Mouse (Mus musculus): ENCODE data around the gene Ikzf2. TPM values are rescaled to one million over a fixed set of nuclear protein-coding genes. Genes with fewer than 3 reads are reported as not detected.

Gene Ikzf2
- total RNA-seq, 1 experiment from 2014 or later = 4.9 TPM

DNA sequence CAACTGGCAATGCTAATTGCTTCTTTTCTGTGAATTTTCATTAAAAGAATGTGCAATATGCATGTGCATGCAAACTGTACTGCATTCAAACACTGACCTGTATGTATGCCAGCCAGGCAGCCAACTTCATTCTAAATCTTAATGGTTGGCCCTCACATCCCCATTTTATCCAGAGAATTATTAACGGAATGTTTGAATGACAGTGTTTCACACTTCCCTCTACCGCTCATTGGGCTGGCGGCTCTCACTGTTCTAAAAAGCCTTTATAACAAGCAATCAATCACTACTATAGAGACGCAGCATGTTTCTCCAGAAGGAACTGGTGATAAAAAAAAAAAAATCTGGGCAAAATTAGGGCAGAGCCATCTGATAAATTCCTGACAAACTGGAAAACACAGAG is 151.5 kb downstream of the Ikzf2 start:
- no peak for ATAC-seq (ENCODE audit: extremely low read depth, insufficient number of reproducible peaks, low FRiP score, poor library complexity, severe bottlenecking)

DNA sequence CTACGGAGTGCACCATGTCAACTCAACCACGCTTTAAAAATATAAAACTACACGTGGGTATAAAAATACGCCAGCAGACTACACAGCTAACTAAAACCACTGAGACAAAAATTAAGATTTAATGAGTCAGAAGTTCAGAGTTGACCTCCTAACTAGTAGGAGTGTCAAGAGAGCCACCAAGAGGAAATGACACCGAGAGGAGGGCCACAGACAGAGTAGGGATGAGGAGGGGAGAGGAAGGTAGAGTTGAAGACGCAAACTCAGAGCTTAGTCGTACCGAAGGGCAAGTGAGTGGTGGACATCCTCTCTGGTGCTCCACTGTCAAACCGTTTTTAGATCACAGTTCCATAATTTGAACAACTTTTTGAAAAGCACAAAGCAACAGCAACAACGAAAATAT is 154.0 kb downstream of the Ikzf2 start:
- no peak for ATAC-seq (ENCODE audit: extremely low read depth, insufficient number of reproducible peaks, low FRiP score, poor library complexity, severe bottlenecking)

DNA sequence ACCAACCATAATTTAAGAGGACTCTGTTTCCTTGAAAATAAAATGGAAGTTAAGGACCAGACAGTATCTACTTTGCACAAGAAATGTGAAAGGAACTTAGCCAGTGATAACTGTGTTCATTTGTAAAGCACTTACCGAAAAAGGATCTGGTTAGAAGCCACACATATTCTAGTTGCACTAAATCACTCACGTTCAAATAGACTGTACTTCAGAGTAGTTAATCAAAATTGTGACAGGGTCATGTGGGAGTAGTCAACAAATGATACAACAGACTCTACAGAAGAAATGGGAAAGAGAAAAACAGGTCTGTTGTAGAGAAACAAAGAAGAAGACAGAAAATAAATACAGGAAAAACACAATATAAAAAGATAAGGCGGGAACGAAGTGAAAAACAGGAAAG is 158.3 kb downstream of the Ikzf2 start:
- no peak for ATAC-seq (ENCODE audit: extremely low read depth, insufficient number of reproducible peaks, low FRiP score, poor library complexity, severe bottlenecking)

DNA sequence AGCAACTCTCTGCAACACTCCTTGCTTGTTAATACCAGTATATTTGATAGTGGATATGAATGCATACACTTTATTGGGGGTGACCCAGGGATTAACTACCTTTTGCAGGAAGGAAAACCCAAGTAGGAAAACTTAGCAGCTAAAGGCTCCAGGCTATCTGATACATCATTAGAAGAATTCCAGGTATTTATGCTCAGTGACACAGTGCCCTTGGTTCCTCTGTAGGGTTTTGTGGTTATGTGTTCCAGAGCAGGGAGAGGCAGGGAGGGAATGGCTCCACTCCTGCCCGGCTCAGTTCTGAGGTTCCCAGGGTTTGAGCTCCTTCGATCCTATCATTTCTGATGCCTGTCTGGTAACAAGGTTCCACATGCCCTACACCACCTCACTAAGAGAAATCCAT is 165.4 kb downstream of the Ikzf2 start:
- ATAC-seq (ENCODE audit: extremely low read depth, insufficient number of reproducible peaks, low FRiP score, poor library complexity, severe bottlenecking) = no peak

DNA sequence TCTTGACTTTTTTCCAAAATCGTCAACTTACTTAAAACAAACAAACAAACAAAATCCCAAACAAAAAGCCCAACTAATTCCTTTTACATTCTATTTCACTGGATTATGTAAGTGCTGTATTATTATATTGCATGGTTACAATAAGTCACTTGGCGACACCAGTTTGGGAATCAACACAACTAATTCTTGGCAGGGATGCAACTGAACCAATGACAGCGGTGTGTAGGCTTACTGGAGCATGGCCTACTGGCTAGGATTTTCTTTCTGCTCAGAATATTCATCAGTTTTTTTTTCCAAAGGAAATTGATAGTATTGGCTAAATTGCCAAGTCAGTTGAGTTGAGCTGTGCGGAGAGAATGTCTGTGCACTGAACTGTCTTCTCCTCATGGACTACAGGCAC is 167.7 kb downstream of the Ikzf2 start:
- ATAC-seq (ENCODE audit: extremely low read depth, insufficient number of reproducible peaks, low FRiP score, poor library complexity, severe bottlenecking) = no peak

DNA sequence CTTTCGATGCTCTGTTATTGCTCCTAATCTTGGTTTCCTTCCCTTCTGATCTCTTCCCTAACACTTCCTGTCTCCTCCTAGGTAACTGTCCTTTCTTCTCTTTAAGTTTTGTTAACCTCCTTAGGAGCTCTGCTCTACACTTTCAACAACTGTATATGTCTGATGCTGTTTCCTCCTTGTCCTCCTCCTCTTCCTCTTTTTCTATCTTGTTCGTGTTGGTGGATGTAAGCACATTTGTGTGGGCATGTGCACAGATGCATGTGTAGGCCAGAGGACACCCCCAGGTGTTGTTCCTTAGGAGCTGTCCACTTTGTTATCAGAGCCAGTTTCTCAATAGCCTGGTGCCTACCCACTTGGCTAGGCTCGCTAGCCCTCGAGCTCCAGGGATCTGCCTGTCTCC is 169.0 kb downstream of the Ikzf2 start:
- ATAC-seq (ENCODE audit: extremely low read depth, insufficient number of reproducible peaks, low FRiP score, poor library complexity, severe bottlenecking) = no peak

DNA sequence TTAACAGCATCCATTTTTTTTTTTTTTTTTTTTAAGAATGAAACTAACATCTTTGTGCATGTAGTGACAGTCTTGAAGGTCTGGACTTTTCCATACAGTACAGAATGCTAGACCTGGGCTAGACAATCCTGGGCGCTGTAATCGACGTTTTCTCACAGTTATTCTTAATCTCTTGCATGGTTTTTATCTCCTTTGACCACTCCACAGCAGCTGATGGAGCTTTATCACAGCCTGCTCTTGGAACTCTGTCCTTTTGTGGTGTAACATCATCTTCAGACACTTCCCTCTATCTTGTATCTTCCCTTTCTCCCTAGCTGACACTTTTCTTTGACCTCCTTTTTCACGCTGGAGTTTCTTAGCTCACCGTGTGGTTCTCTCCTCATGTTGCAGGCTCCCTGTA is 170.9 kb downstream of the Ikzf2 start:
- no peak for ATAC-seq (ENCODE audit: extremely low read depth, insufficient number of reproducible peaks, low FRiP score, poor library complexity, severe bottlenecking)

DNA sequence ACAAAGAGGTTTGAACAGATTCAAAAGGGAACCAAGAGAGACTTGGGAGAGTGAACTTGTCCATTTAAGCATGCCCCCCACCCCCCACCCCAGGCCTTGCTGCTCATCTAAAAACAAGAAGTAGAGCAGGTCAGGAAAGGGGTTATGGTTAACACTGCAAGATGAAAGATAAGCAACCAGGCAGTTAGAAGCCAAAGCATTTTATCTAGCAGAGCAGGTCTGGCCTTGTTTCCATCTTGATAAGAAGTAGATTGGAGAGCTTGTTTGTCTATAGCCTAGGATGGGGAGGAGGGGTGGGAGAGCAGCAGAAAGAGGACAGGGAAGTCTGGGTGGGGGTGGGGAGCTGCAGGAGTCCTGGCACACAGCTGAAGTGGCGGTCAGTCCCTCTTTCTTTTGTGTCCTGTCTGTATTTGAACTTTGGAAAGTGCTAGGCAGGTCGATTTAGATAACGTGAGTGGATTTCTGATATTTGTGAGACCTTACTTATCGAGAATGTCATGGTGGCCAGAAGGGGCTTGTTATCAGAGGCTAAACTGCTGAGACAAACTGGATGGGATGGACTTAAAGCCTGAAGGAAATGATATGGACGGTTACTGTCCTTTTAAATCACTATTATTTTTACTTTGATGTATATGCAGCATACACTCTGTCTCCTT is 173.3 kb downstream of the Ikzf2 start:
- no peak for ATAC-seq (ENCODE audit: extremely low read depth, insufficient number of reproducible peaks, low FRiP score, poor library complexity, severe bottlenecking)

DNA sequence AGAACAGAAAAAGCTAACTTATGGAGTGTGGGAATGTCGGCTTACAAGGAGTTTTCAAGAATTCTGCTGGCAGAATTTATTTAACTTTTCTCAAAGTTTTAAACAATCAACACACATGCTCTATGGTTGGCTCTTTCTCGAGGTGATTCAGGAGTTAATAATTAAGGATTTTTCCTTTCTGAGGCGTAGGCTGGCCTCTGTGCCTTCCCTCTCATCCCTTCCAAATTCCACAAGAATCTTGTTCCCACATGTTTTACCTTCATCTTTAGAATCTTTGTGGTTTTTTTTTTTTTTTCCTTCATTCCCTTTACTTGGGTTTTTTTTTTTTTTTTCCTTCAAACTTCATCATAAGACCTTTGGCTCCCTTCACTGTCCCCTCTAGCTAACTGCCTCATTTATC is 178.8 kb downstream of the Ikzf2 start:
- ATAC-seq (ENCODE audit: extremely low read depth, insufficient number of reproducible peaks, low FRiP score, poor library complexity, severe bottlenecking) = no peak

DNA sequence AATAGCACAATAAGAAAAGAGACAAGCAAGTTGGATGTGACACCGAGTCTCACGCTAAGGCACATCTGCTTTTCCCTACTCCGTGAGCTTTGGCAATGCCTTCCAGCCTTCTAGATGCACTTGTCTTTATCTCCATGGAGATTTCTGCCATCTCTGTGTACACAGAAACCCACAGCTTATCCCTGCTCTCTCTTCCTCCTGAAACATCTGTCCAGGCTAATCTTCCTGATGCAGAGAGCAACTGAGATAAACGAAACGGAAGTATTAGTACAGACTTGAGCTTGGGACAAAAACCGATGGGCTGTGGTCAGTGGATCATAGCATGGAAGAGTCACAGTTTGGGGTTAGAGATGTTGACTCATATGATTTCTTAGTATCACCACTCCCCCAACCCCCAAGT is 179.5 kb downstream of the Ikzf2 start:
- ATAC-seq (ENCODE audit: extremely low read depth, insufficient number of reproducible peaks, low FRiP score, poor library complexity, severe bottlenecking) = no peak

DNA sequence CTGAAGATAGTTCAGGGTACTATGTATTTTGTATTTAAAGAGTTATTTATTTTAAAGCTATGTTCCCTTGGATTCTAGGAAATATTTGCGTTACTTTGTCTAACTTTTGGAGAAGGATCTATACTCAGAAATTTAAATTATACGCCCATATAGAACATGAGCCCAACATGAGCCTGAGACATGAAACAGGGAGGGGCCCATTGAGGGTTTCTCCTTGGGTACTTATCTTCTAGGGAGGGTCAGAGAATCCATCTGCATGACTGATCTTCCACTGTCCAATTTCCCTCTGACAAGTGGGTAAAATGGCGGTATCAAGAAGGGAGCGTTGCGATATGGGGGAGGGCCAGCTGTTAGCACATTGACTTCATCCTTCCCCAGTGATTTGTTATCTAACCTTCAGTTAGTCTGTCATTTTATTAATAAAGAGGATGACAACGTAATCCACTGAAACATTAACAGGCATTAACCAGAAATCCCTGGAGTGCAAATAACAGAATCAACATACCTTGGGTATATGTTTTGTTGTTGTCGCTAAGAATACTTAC is 180.4 kb downstream of the Ikzf2 start:
- ATAC-seq (ENCODE audit: extremely low read depth, insufficient number of reproducible peaks, low FRiP score, poor library complexity, severe bottlenecking) = no peak

DNA sequence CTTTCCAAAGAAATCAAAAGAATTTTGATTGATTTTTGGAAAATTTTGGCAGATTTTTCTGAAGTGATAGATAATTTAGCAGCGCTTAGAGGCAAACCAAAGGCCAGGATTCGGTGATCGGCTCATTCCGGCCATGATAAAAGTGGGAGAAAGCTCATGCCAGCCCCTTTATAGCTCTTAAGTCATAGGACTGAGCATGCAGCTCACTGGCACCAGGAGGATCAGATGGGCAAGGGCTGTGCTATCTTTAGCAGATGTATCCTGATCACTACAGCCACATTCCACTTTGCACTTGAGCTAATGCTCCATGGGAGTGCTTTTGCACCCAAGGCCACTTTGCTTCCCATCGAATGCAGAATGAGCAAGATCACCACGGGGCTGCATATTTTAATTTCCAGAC is 181.0 kb downstream of the Ikzf2 start:
- no peak for ATAC-seq (ENCODE audit: extremely low read depth, insufficient number of reproducible peaks, low FRiP score, poor library complexity, severe bottlenecking)

DNA sequence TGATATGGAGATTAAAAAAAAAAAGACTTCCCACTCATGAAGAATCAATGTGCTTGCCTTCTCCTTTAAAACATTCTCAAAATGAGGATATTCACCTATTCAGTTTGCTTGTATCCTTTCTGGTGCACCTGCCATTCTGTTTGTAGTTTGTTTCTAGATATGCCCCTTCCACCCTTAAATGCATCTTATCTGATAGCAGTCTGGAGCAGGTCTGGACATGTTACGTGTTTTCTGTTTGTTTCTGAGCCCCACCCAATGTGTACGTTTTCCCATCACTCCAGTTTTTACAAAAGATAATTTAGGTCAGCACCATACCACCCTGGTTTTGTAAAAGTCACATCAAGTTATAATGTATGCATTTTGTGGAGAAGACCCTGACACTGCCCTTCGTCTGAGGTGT is 186.7 kb downstream of the Ikzf2 start:
- no peak for ATAC-seq (ENCODE audit: extremely low read depth, insufficient number of reproducible peaks, low FRiP score, poor library complexity, severe bottlenecking)

DNA sequence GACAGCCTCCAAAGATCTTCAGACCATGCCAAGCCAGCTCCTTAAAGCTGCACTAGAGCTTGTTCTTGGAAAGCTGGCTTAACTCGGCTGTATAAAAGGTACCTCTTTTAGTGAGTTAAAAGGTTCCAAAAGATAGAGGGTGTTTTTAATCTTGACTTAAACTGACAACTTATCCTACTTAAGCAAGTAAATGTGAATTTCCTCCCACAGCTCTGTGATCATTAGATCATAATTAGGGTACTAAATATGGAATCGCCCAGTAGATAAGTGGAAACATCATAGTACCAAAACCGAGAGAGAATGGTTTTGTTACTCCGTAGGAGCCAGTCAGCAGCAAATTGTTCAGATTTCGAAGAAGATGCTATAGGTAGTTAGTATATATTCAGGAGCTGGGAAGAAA is 187.4 kb downstream of the Ikzf2 start:
- no peak for ATAC-seq (ENCODE audit: extremely low read depth, insufficient number of reproducible peaks, low FRiP score, poor library complexity, severe bottlenecking)

DNA sequence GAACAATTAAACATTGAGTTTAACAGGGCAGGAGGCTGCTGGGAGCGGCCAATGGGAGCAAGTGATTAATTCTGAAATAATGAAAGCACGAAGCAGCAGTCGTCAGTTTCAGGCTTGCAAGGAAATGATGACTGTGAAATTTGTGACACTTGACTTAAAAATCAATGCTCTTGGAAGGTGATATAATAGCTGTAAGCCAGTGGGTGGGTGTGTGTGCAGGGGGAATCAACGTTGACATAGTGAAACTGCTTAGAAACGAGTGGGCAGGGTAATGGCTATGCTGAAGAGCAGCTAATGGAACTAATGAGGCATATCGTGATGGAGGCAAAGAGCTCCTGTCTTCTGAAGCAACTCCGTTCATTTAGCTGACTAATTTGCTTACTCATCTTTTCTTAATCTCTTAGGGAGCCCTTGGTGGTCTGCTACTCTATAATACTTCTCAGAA is 188.2 kb downstream of the Ikzf2 start:
- ATAC-seq (ENCODE audit: extremely low read depth, insufficient number of reproducible peaks, low FRiP score, poor library complexity, severe bottlenecking) = no peak

DNA sequence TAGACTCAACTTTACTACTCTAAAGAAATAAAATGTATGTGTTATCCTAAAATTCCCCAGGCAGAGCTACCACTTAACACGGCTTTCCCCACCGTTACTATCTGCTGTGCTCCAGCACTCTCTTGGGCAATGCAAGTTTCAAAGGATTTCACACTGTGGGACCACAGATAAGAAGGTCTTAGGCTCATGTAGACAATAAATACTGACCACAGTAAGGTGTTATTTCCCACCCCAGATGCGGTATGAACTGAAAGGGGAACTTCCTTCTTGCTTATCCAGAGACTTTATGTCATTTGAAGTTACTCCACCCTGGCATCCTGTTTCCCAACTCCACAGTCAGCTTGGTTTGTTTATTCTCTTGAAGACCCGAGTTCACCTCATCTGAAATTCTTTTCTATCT is 191.0 kb downstream of the Ikzf2 start:
- no peak for ATAC-seq (ENCODE audit: extremely low read depth, insufficient number of reproducible peaks, low FRiP score, poor library complexity, severe bottlenecking)

DNA sequence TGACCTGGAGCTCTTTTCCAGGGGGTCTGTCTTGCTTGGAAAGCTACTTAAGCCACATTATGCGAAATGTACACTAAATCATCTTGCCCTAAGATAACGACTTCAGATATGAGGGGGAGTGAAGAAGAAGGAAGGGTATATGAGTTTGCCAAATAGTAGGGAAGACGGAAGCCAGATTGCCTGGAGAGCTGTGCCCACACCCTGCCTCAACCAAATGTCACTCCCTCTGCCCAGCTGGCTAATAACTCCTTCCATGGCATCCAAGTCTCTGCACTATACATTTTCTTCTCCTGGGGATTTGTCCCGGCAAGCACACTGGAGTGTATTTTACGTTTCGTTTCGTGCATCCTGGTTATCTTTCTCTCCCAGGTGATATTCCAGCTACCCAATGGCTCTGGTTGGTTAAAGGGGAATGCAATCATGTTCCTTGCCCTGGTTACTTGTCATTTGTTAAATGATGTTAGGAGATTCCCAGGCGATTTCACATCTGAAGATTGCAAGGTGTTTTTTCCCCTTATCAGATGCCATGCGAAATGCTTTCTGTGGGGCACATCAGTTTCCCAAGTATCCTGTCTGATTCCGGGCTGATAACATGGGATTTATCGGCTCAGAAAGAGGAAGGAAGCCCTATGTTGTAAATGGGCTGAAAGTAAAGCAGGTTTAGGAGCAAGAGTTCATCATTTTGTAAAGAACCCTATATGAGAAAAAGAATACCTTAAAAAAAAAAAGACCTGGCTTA is 193.6 kb downstream of the Ikzf2 start:
- no peak for ATAC-seq (ENCODE audit: extremely low read depth, insufficient number of reproducible peaks, low FRiP score, poor library complexity, severe bottlenecking)

DNA sequence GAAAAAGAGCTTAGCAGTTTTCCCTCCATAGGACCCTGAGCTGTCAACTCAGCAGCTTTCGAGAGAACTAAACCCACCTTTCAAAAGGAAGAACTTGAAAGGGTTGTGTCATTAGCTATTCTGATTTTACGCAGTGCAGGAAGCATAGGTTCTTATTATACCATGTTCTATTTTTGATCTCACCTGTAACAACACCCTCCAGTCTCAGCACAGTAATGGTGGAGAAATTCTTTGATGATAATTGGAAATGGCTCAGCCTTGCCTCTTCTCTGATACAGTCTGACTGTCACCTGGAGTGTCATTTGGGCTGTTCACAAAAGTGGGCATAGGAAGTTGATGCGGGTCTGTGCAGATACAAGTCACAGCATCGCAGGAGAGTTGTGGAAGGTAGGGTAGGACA is 195.0 kb downstream of the Ikzf2 start:
- no peak for ATAC-seq (ENCODE audit: extremely low read depth, insufficient number of reproducible peaks, low FRiP score, poor library complexity, severe bottlenecking)

DNA sequence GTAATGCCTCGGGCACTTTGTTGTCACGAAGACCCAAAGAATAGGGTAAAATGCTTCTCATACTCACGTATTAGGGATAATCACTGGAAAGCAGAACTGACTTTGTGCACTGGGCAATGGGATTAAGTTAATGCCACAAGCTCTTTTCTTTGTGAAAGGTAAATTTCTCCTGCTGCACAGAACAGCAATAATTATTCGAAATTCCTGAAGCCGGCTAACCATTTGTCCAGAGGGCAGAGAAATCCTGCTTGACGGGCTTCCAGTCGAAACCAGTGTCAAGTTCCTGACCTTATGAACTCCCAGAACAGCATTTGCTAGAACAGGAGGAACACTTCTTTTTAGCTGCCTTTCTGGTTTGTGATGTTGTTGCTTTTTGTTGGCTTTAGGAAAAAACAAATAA is 198.0 kb downstream of the Ikzf2 start:
- ATAC-seq (ENCODE audit: extremely low read depth, insufficient number of reproducible peaks, low FRiP score, poor library complexity, severe bottlenecking) = no peak

DNA sequence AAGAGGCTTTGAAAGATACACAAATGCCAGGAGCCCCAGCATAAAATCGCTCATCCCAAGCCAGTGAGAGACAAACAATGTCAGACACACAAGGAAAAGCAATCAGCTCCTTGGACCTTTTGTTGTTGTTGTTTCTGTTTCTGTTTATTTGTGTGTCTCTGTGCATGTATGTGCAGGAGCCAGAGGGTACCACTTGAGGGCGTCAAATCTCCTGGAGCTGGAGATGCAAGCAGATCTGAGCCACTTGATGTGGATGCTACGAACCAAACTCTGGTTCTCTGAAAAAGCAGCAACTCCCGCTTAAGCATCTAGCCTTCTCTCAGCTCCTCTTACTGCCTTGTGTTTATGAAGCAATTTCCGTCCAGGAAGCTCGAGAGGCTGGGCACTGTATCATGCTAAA is 198.4 kb downstream of the Ikzf2 start:
- no peak for ATAC-seq (ENCODE audit: extremely low read depth, insufficient number of reproducible peaks, low FRiP score, poor library complexity, severe bottlenecking)
